Mouse (Mus musculus): ENCODE measurements at regions not wholly inside any gene's neighbourhood (a gene's known extent, or its start where the extent isn't known, plus 50 kb on each side); places are given as distances from the start of the nearest gene placed in this dataset.

- H3K27ac ChIP-seq (ENCODE audit: low read length) = 0 out of 2 replicates have a peak overlapping the region, but pooled peaks have one; percentile 2
- H3K36me3 ChIP-seq (ENCODE audit: control insufficient read depth, insufficient read depth, low read length) = no peaks in the 10 kb centered on the region
- 0 out of 2 replicates have a peak, but pooled peaks cover 5% of the 10 kb centered on the region for H3K4me1 ChIP-seq (ENCODE audit: control insufficient read depth, insufficient read depth, low read length)
- ATAC-seq = no peak
- WGBS = 14% methylated on average over 8 of the region's 8 CpGs
- no peak overlapping the region for H3K9ac ChIP-seq (ENCODE audit: low read depth, low read length)
- H3K9me3 ChIP-seq (replicated peaks; ENCODE audit: control insufficient read depth, low read length, poor library complexity, severe bottlenecking) = no peaks in the 10 kb centered on the region
- H3K4me2 ChIP-seq (ENCODE audit: low read length) = 0 out of 2 replicates have a peak overlapping the region, but pooled peaks have one; percentile 1
- no peaks in the 10 kb centered on the region for H3K27me3 ChIP-seq (ENCODE audit: control insufficient read depth, insufficient read depth, low read depth, low read length)
- H3K4me3 ChIP-seq (ENCODE audit: low read depth, low read length) = no peak overlapping the region
Measured at GRCm38 (mm10) chr12:52413046-52413473, 90.7 kb upstream of the Arhgap5 start.

GRCm38 (mm10) chr12:52422729-52423128, 81.0 kb upstream of the Arhgap5 start:
- H3K4me2 ChIP-seq (ENCODE audit: low read length) = no peak overlapping the region
- H3K4me3 ChIP-seq (ENCODE audit: low read depth, low read length) = no peak overlapping the region
- H3K4me1 ChIP-seq (ENCODE audit: control insufficient read depth, insufficient read depth, low read length) = no peaks in the 10 kb centered on the region
- no peak overlapping the region for H3K9ac ChIP-seq (ENCODE audit: low read depth, low read length)
- no peaks in the 10 kb centered on the region for H3K36me3 ChIP-seq (ENCODE audit: control insufficient read depth, insufficient read depth, low read length)
- 100% methylated on average over 1 of the region's 1 CpGs for WGBS
- no peaks in the 10 kb centered on the region for H3K9me3 ChIP-seq (replicated peaks; ENCODE audit: control insufficient read depth, low read length, poor library complexity, severe bottlenecking)
- H3K27me3 ChIP-seq (ENCODE audit: control insufficient read depth, insufficient read depth, low read depth, low read length) = no peaks in the 10 kb centered on the region
- no peak for ATAC-seq
- no peak overlapping the region for H3K27ac ChIP-seq (ENCODE audit: low read length)

DNA sequence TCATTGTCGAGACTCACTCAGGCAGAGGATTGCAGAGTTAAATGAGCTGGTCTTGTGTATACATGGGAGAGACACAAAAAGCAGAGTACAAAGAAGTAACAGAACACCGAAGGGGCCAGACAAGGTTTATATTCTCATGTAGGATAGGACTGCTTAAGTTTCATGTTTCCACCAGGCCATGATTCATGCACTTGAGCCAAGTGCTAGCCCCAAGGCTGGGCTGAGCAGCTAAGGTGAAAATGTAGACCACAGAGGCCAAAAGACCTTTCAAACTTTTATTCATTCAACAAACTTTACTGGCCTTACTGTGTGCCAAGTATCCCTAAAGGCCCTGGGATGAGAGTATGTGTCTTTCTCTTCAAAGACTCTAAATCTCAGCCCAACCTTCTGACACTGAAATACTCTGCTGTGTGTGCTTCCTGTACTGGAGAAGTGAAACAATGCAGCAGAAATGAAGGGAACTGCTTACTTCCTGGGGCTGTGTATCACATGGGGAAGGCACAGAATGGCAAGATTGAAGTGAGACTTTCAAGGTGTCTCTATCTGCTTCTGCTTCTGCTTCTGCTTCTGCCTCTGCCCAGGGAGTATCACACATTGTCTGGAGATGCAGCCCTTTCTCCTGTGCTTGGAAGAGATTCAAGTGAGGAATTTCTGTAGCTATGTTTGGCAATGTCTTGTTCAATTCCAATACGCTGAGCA, 79.3 kb upstream of the Arhgap5 start:
- no peaks in the 10 kb centered on the region for H3K4me1 ChIP-seq (ENCODE audit: control insufficient read depth, insufficient read depth, low read length)
- H3K27me3 ChIP-seq (ENCODE audit: control insufficient read depth, insufficient read depth, low read depth, low read length) = no peaks in the 10 kb centered on the region
- H3K36me3 ChIP-seq (ENCODE audit: control insufficient read depth, insufficient read depth, low read length) = no peaks in the 10 kb centered on the region
- H3K9me3 ChIP-seq (replicated peaks; ENCODE audit: control insufficient read depth, low read length, poor library complexity, severe bottlenecking) = no peaks in the 10 kb centered on the region
- no peak overlapping the region for H3K9ac ChIP-seq (ENCODE audit: low read depth, low read length)
- H3K4me2 ChIP-seq (ENCODE audit: low read length) = no peak overlapping the region
- no peak for ATAC-seq
- WGBS = 82% methylated on average over 3 of the region's 3 CpGs
- no peak overlapping the region for H3K27ac ChIP-seq (ENCODE audit: low read length)
- H3K4me3 ChIP-seq (ENCODE audit: low read depth, low read length) = no peak overlapping the region

- Histone ChIP-seq H3K27ac (ENCODE audit: low read length) (no peak overlapping the region), H3K9me3 (replicated peaks; ENCODE audit: control insufficient read depth, low read length, poor library complexity, severe bottlenecking) (no peaks in the 10 kb centered on the region), H3K36me3 (ENCODE audit: control insufficient read depth, insufficient read depth, low read length) (no peaks in the 10 kb centered on the region), H3K4me2 (ENCODE audit: low read length) (no peak overlapping the region), H3K27me3 (ENCODE audit: control insufficient read depth, insufficient read depth, low read depth, low read length) (no peaks in the 10 kb centered on the region), H3K4me1 (ENCODE audit: control insufficient read depth, insufficient read depth, low read length) (no peaks in the 10 kb centered on the region), H3K9ac (ENCODE audit: low read depth, low read length) (no peak overlapping the region), H3K4me3 (ENCODE audit: low read depth, low read length) (no peak overlapping the region)
- no peak for ATAC-seq
- 71% methylated on average over 5 of the region's 5 CpGs for WGBS
Measured at GRCm38 (mm10) chr12:52429935-52430334, 73.8 kb upstream of the Arhgap5 start.

DNA sequence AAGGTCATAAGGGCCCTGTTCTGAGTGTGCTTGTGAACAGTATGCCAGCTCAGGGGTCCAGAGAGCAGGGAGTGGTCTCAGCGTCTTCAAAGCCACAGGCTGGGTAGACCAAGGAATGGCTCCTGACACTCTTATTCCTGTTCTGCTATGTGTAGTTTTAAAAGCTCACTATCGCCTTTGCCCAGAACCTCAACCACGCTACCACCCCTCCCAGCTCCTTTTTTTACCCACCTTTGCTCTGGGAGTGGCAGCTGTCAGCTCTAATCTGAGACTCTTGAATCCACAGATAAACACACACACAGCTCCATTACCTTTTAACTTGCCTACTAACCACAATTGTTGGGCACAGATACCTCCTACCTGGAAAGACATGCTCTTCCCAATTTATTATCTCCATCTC, 71.8 kb upstream of the Arhgap5 start:
- Histone ChIP-seq H3K9me3 (replicated peaks; ENCODE audit: control insufficient read depth, low read length, poor library complexity, severe bottlenecking) (no peaks in the 10 kb centered on the region), H3K27ac (ENCODE audit: low read length) (no peak overlapping the region), H3K4me1 (ENCODE audit: control insufficient read depth, insufficient read depth, low read length) (no peaks in the 10 kb centered on the region), H3K27me3 (ENCODE audit: control insufficient read depth, insufficient read depth, low read depth, low read length) (no peaks in the 10 kb centered on the region), H3K4me2 (ENCODE audit: low read length) (no peak overlapping the region), H3K4me3 (ENCODE audit: low read depth, low read length) (no peak overlapping the region), H3K9ac (ENCODE audit: low read depth, low read length) (no peak overlapping the region), H3K36me3 (ENCODE audit: control insufficient read depth, insufficient read depth, low read length) (no peaks in the 10 kb centered on the region)
- ATAC-seq = no peak
- WGBS = 88% methylated on average over 3 of the region's 3 CpGs

GRCm38 (mm10) chr12:52434021-52434420, 69.8 kb upstream of the Arhgap5 start:
- H3K4me2 ChIP-seq (ENCODE audit: low read length) = no peak overlapping the region
- H3K4me3 ChIP-seq (ENCODE audit: low read depth, low read length) = no peak overlapping the region
- H3K4me1 ChIP-seq (ENCODE audit: control insufficient read depth, insufficient read depth, low read length) = no peaks in the 10 kb centered on the region
- ATAC-seq = no peak
- WGBS = 87% methylated on average over 2 of the region's 2 CpGs
- H3K36me3 ChIP-seq (ENCODE audit: control insufficient read depth, insufficient read depth, low read length) = no peaks in the 10 kb centered on the region
- no peak overlapping the region for H3K27ac ChIP-seq (ENCODE audit: low read length)
- H3K27me3 ChIP-seq (ENCODE audit: control insufficient read depth, insufficient read depth, low read depth, low read length) = no peaks in the 10 kb centered on the region
- no peak overlapping the region for H3K9ac ChIP-seq (ENCODE audit: low read depth, low read length)
- no peaks in the 10 kb centered on the region for H3K9me3 ChIP-seq (replicated peaks; ENCODE audit: control insufficient read depth, low read length, poor library complexity, severe bottlenecking)

GRCm38 (mm10) chr12:52435321-52435720, 68.5 kb upstream of the Arhgap5 start:
- 53% methylated on average over 5 of the region's 5 CpGs for WGBS
- H3K4me1 ChIP-seq (ENCODE audit: control insufficient read depth, insufficient read depth, low read length) = no peaks in the 10 kb centered on the region
- ATAC-seq = peak; percentile 62; the same call in 1 of the 2 replicates
- peak overlapping the region; percentile 18 for H3K4me2 ChIP-seq (ENCODE audit: low read length)
- no peak overlapping the region for H3K4me3 ChIP-seq (ENCODE audit: low read depth, low read length)
- no peak overlapping the region for H3K9ac ChIP-seq (ENCODE audit: low read depth, low read length)
- H3K27me3 ChIP-seq (ENCODE audit: control insufficient read depth, insufficient read depth, low read depth, low read length) = no peaks in the 10 kb centered on the region
- no peak overlapping the region for H3K27ac ChIP-seq (ENCODE audit: low read length)
- H3K36me3 ChIP-seq (ENCODE audit: control insufficient read depth, insufficient read depth, low read length) = no peaks in the 10 kb centered on the region
- no peaks in the 10 kb centered on the region for H3K9me3 ChIP-seq (replicated peaks; ENCODE audit: control insufficient read depth, low read length, poor library complexity, severe bottlenecking)

DNA sequence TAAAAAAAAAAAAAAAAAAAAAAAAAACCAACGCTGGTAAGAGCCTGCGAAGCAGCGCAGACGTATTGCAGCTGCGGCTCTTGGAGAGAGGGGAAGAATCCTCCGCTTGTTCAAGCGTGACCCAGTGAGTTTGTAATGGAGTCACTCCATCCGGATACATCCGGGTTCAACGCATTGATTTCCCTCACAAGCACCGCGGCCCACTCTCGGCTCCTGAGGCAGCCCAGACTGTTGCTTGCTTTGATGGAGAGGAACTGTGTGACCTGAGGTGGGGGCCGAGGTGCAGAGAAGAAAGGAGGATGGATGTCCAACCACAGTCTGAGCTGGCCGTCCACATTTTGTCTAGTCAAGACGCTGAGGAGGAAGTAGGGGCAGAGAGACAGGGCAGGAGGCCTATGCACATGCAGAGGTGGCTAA, 68.0 kb upstream of the Arhgap5 start:
- no peaks in the 10 kb centered on the region for H3K4me1 ChIP-seq (ENCODE audit: control insufficient read depth, insufficient read depth, low read length)
- no peak overlapping the region for H3K9ac ChIP-seq (ENCODE audit: low read depth, low read length)
- no peaks in the 10 kb centered on the region for H3K9me3 ChIP-seq (replicated peaks; ENCODE audit: control insufficient read depth, low read length, poor library complexity, severe bottlenecking)
- H3K27ac ChIP-seq (ENCODE audit: low read length) = no peak overlapping the region
- H3K4me3 ChIP-seq (ENCODE audit: low read depth, low read length) = no peak overlapping the region
- no peaks in the 10 kb centered on the region for H3K27me3 ChIP-seq (ENCODE audit: control insufficient read depth, insufficient read depth, low read depth, low read length)
- WGBS = 46% methylated on average over 16 of the region's 16 CpGs
- H3K36me3 ChIP-seq (ENCODE audit: control insufficient read depth, insufficient read depth, low read length) = no peaks in the 10 kb centered on the region
- H3K4me2 ChIP-seq (ENCODE audit: low read length) = peak overlapping the region; percentile 18; the same call in 1 of the 2 replicates
- ATAC-seq = peak; percentile 58; the same call in 1 of the 2 replicates

DNA sequence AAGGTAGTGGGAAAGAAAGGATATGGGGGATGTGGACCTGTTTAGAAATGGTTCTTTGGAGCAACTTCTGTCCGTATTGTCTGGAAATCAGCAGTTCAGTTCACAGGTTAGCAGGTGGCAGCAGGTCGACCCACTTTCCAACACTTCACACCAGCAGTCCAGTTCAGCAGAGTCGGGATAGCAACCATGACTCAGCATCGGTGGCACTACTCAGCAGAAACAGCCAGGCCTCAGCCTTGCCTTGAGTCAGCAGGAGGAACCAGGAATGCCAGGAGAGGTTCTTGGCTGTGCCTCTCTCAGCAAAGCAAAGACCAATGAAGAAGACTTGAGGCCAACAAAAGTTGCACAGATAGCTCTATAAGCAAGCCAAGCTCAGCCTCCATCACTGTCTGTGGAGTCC, 66.8 kb upstream of the Arhgap5 start:
- Histone ChIP-seq H3K27me3 (ENCODE audit: control insufficient read depth, insufficient read depth, low read depth, low read length) (no peaks in the 10 kb centered on the region), H3K27ac (ENCODE audit: low read length) (no peak overlapping the region), H3K4me2 (ENCODE audit: low read length) (no peak overlapping the region), H3K4me3 (ENCODE audit: low read depth, low read length) (no peak overlapping the region), H3K9me3 (replicated peaks; ENCODE audit: control insufficient read depth, low read length, poor library complexity, severe bottlenecking) (no peaks in the 10 kb centered on the region), H3K9ac (ENCODE audit: low read depth, low read length) (no peak overlapping the region), H3K4me1 (ENCODE audit: control insufficient read depth, insufficient read depth, low read length) (no peaks in the 10 kb centered on the region), H3K36me3 (ENCODE audit: control insufficient read depth, insufficient read depth, low read length) (no peaks in the 10 kb centered on the region)
- no peak for ATAC-seq
- 87% methylated on average over 4 of the region's 4 CpGs for WGBS
